Mouse (Mus musculus): ENCODE data around the gene Nobox. TPM values are rescaled to one million over a fixed set of nuclear protein-coding genes. Genes with fewer than 3 reads are reported as not detected.

Nobox gene
- total RNA-seq (2012; rRNA removed), result not detected in 2 replicates
- not detected in 2 replicates for total RNA-seq (2014; rRNA removed)
- polyA plus RNA-seq (2012; ENCODE audit: insufficient read length, low read depth), result not detected in 2 replicates

GRCm38 (mm10) chr6:43309454-43309853, at the start of gene Nobox:
TSS of gene Nobox (minus strand) at chr6:43309554.
- H3K27me3 ChIP-seq (replicated peaks), result no peaks in the 10 kb centered on the region
- no peak within 1 kb of the TSS for H3K27ac ChIP-seq (ENCODE audit: insufficient read depth, low read depth)
- H3K9ac ChIP-seq (ENCODE audit: insufficient read depth, low read depth), result no peak within 1 kb of the TSS
- H3K36me3 ChIP-seq (replicated peaks in 1 of 2; ENCODE audit: control insufficient read depth in 1 of 2, insufficient read depth in 1 of 2, low read length in 1 of 2), result no peaks in the 10 kb centered on the region
- dilution Hi-C loops (cut with MboI; ENCODE audit: extremely low pct_ligation_motif_present, extremely low pct_unique_long_range_greater_than_20kb, low sequenced_read_pairs) (no loop called here), in situ Hi-C loops (cut with MboI; ENCODE audit: low pct_ligation_motif_present, low pct_unique_long_range_greater_than_20kb, low sequenced_read_pairs) (no loop called here)
- H3K79me2 ChIP-seq (replicated peaks; ENCODE audit: control insufficient read depth, extremely low read depth, insufficient read depth, poor library complexity, severe bottlenecking), result no peaks in the 10 kb centered on the region
- no peak within 1 kb of the TSS for H3K4me2 ChIP-seq (ENCODE audit: insufficient read depth, low read depth, poor library complexity, severe bottlenecking)
- DNase-seq (ENCODE audit: extremely low read depth), result no peak
- H3K4me1 ChIP-seq (ENCODE audit: control insufficient read depth in 1 of 2, insufficient read depth in 2 of 2), result no peaks in the 10 kb centered on the region
- TF ChIP-seq MAFK (IDR thresholded peaks at IDR 0.05; ENCODE audit: insufficient replicate concordance, low read length) (no peak), ZC3H11A (IDR thresholded peaks at IDR 0.05; ENCODE audit: low read depth, low read length) (no peak), JUN (IDR thresholded peaks at IDR 0.05; ENCODE audit: insufficient read depth, low read depth, low read length) (no peak), ZMIZ1 (IDR thresholded peaks at IDR 0.05; ENCODE audit: low read depth, low read length) (no peak), E2F4 (IDR thresholded peaks at IDR 0.05; ENCODE audit: insufficient replicate concordance, low read depth, low read length) (no peak), NELFE (IDR thresholded peaks at IDR 0.05; ENCODE audit: low read depth, low read length) (no peak), SIN3A (IDR thresholded peaks at IDR 0.05; ENCODE audit: low read length) (no peak), TBP (conservative IDR thresholded peaks at IDR 0.05; ENCODE audit: low read depth, low read length) (no peak), RAD21 (IDR thresholded peaks at IDR 0.05; ENCODE audit: low read depth, low read length) (no peak), USF2 (conservative IDR thresholded peaks at IDR 0.05; ENCODE audit: low read depth, low read length) (no peak), RCOR1 (conservative IDR thresholded peaks at IDR 0.05; ENCODE audit: low read depth, low read length) (no peak), SMC3 (IDR thresholded peaks at IDR 0.05; ENCODE audit: low read depth, low read length) (no peak), MEF2A (IDR thresholded peaks at IDR 0.05; ENCODE audit: borderline replicate concordance, low read depth, low read length) (no peak), CHD2 (IDR thresholded peaks at IDR 0.05; ENCODE audit: low read length) (no peak)
- no peak within 1 kb of the TSS for H3K4me3 ChIP-seq (replicated peaks in 1 of 3; ENCODE audit: low read depth in 2 of 3, low read length in 2 of 3, poor library complexity in 1 of 3)
- no peaks in the 10 kb centered on the region for H3K9me3 ChIP-seq (replicated peaks; ENCODE audit: low read length)

- DNase-seq (ENCODE audit: extremely low read depth), result no peak
- Histone ChIP-seq H3K36me3 (replicated peaks in 1 of 2; ENCODE audit: control insufficient read depth in 1 of 2, insufficient read depth in 1 of 2, low read length in 1 of 2) (no peaks in the 10 kb centered on the region), H3K4me3 (replicated peaks in 1 of 3; ENCODE audit: low read depth in 2 of 3, low read length in 2 of 3, poor library complexity in 1 of 3) (no peak overlapping the region), H3K9ac (ENCODE audit: insufficient read depth, low read depth) (no peak overlapping the region), H3K9me3 (replicated peaks; ENCODE audit: low read length) (no peaks in the 10 kb centered on the region), H3K4me2 (ENCODE audit: insufficient read depth, low read depth, poor library complexity, severe bottlenecking) (no peak overlapping the region), H3K27ac (ENCODE audit: insufficient read depth, low read depth) (no peak overlapping the region), H3K79me2 (replicated peaks; ENCODE audit: control insufficient read depth, extremely low read depth, insufficient read depth, poor library complexity, severe bottlenecking) (no peaks in the 10 kb centered on the region), H3K27me3 (replicated peaks) (no peaks in the 10 kb centered on the region), H3K4me1 (ENCODE audit: control insufficient read depth in 1 of 2, insufficient read depth in 2 of 2) (no peaks in the 10 kb centered on the region)
- in situ Hi-C loops (cut with MboI; ENCODE audit: low pct_ligation_motif_present, low pct_unique_long_range_greater_than_20kb, low sequenced_read_pairs) (no loop called here), dilution Hi-C loops (cut with MboI; ENCODE audit: extremely low pct_ligation_motif_present, extremely low pct_unique_long_range_greater_than_20kb, low sequenced_read_pairs) (no loop called here)
- no peak for TF ChIP-seq CHD2 (IDR thresholded peaks at IDR 0.05; ENCODE audit: low read length)
- no peak for TF ChIP-seq MYC (IDR thresholded peaks at IDR 0.05; ENCODE audit: low read depth, low read length)
- TF ChIP-seq MXI1 (IDR thresholded peaks at IDR 0.05; ENCODE audit: low read depth, low read length), result no peak
- TF ChIP-seq POLR2AphosphoS2 (IDR thresholded peaks at IDR 0.05; ENCODE audit: low read depth, low read length), result no peak
- TF ChIP-seq CHD1 (IDR thresholded peaks at IDR 0.05; ENCODE audit: low read depth, low read length), result no peak
- TF ChIP-seq PAX5 (IDR thresholded peaks at IDR 0.05; ENCODE audit: low read length), result no peak
- TF ChIP-seq ELF1 (IDR thresholded peaks at IDR 0.05; ENCODE audit: low read depth, low read length), result no peak
- no peak for TF ChIP-seq MEF2A (IDR thresholded peaks at IDR 0.05; ENCODE audit: borderline replicate concordance, low read depth, low read length)
- no peak for TF ChIP-seq IRF4 (IDR thresholded peaks at IDR 0.05; ENCODE audit: low read depth, low read length)
- TF ChIP-seq BHLHE40 (IDR thresholded peaks at IDR 0.05; ENCODE audit: low read depth, low read length), result no peak
- no peak for TF ChIP-seq EP300 (IDR thresholded peaks at IDR 0.05; ENCODE audit: low read length)
Observed at GRCm38 (mm10) chr6:43354562-43355241, 45.3 kb upstream of the Nobox start.
